Mouse (Mus musculus) cerebellum, adult (tissue): Measurements from ENCODE around the gene Arg2.
A peak's percentile ranks its signal among the peaks of the same experiment; 100 is the strongest.
"Not testable (repeated sequence)": the region's sequence is repeated elsewhere in the genome, so short reads cannot be mapped to it uniquely, and the experiment has no call there.

Experiments
- ATAC-seq: cut with Nextera tagmentation; 2 replicates; pipeline ENCODE4 v1.9.2; 2017; ENCODE audit warnings: mild to moderate bottlenecking, moderate library complexity, mixed read lengths; ENCODE audit not compliant: insufficient number of reproducible peaks, low FRiP score, low TSS enrichment

The Arg2 gene

DNA sequence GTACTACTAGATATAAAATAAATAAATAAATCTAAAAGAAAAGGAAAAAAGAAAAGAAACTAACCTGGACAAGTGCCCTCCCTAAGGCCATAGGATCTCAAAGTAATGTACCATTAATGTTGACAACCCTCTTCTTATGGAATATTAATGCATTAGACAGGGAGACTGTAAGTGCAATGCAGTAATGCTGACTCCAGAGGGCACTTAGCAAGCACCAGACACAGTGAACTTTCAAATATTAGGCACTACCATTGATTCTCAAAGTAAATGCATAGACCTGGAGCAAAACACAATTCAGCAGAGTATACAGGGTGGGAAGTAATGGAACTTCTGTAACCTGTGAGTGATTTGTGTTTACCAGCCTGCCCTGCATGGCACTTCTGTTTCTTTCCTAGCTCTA is 38.6 kb downstream of the Arg2 start:
- ATAC-seq, result no peak

DNA sequence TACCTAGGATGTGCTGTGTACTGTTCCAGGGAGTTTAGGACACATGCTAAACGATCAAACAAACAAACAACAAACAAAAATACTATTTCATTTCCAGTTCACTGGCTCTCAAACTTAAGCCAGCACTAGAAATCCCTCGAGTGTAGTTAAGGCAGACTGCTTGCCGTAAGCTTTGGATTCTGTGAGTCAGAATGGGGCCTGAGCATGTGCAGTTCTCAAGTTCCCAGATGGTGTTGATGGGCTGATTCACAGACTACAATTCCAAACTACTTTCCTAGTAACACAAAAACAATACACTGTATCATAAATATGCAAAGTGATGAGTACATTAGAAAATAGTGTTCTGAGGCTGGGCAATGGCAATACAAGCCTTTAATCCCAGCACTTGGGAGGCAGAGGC is 39.8 kb downstream of the Arg2 start:
- no peak for ATAC-seq

DNA sequence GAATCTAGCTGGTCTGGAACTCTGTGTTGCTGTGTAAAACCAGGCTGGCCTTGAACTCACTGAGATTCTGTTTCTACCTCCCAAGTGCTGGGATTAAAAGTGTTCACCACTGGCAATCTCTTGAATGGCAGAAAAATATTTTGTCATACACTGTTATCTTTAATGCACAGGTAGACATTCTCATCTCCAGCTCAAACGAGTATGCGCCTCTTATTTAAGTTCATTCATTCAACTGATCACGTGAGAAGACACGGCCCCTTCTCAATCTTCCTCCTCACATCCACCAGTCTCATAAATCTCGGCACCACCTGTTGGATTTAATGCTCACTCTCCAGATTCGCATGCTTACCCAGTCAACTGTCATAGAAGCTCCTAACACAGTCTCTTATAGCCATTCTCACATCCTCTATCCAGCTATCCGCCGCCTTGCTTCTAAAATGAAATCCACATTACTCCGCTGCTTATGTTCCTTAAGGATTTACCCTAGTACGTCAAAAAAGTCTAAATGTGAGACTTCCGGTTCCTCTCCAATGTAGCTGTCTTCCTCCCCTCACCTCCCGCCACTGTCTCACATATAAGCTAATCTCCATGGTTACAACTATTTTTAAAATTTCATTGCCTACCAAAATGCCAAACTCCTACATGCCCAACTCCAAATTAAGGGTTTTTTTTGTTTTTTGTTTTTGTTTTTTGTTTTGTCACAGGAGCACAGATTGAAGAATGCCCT is 40.9 kb downstream of the Arg2 start:
- no peak for ATAC-seq

DNA sequence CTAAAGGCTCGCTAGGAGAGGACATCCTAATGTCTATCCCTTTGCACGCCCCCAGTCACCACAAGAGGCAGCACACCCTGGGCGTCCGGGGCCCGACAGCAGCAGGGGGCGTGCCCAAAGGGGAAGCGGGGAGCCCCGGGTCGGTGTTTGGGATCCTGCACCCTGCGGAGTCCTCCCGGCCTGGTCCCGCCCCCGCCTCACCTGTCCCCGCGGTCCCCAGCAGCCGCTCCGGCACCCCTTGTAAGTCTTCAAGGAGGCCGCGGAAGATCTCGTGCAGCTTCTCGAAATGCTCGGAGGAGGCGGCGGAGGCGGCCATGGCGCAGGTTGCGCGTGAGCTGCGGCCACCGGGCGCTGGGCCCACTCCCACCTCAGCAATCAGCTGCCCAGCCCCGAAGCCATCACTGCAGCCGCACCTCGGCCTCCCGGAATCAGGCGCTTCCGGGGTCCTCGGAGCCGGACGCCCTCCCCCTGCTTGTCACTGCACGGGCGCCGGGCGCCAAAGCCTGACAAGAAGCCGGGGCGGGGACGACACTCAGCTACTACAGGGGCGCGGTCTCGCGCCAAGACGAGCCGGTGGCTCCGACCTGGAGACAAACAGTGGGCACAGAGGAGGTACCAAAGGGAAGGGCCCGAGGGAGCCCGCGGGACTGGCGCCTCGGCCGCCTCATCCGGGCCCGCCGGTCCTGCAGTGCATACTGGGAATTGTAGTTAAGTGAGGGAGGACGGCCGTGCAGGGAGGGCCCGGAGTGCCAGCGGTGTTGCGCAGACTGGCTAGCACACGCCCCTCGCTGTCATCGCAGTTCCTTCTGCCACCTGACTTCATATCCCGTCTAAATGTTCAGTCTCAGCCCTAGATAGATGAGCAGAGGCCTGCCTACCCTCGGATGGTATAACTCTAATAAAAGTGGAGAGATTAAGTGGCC is 41.7 kb downstream of the Arg2 start, which contains the start of gene Vti1b:
Gene Vti1b, minus strand, starts transcription at position 649 of the 923 bp plus-strand sequence.
- ATAC-seq, result peak; percentile 99

DNA sequence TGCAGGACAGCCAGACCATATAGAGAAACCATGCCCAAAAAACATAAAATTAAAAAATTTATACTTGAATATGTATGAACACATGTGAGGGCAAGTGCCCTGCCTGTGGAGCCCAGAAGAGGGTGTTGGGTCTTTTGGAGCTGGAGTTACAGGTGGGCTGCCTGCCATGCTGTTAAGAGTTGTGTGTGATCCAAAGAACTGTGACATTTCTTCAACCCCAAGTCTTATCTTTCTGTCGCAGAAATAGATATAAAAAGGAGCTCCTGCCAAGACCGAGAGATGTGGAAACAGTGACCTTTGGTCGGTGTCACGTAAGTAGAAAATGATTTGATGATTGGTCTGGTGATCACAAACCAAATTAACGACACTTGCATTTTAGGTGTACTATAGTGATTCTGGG is 43.1 kb downstream of the Arg2 start:
- ATAC-seq, result no peak

DNA sequence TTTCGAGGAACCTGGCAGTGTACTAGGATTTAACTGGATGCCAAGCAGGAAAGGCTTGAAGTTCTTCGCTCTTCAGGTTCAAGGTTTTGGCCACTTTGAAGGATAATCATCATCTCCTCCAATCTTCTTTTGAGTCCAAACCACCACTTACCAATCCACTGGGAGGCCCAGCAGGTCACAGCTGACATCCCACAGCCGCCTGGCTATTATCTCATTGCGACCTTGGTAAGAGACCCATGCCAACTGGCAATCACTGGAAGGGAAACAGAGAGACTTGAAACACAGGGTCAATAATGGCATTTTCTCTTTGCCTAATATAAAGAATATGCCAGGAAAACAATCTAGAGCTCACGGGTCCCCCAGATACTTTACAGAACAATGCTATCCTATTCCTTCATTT is 45.4 kb downstream of the Arg2 start:
- ATAC-seq, result no peak

DNA sequence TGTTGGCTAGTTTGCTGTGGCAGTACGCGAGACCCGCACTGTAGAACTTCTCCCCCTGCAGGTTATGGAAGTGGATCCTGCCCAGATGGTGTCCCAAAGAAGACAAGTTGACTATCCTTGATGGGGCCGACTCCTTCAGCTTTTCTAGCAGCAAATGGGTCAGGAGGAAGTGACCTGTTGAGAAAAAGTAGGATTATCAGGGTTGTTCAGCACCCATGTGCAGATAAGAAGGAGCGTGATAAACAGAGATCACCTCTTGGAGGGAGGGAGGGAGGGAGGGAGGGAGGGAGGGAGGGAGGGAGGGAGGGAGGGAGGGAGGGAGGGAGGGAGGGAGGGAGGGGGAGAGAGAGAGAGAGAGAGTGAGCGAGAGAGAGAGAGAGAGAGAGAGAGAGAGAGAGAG is 54.6 kb downstream of the Arg2 start:
- ATAC-seq, result not testable (repeated sequence)

DNA sequence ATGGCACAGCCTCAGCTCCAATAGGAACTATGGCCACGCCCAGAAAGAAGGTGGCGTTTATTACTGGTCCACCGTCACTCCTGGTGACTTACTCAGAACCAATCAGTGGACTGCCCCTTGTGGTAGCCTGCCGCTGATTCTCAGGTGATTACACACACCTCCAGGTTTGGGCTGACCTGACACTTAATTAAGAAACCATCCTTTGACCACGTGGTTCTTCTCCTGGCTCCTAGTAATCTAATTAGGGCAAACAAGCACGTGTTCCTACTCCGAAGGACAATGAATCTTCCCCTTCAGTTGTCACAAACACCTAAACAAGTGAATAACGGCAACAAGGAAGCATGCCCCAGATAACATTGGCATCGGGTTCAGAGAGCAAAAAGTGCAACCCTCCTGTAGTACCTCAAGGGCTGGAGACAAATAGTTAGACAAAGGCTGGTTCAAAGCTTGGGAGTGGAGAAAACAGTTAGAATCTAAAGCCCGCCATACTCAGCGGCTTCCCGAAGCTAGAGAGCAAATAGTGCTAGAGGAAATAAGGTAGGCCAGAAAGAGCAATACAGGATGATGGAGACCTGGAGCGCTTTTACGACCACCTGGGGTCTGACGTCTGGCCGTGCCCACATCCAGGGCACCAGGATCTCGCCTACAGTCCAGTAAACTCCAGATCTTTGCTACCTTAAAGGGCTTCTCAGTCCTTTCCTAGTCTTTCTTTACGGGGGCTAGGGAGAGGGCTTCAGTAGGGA is 60.5 kb downstream of the Arg2 start:
- ATAC-seq, result peak; percentile 88

DNA sequence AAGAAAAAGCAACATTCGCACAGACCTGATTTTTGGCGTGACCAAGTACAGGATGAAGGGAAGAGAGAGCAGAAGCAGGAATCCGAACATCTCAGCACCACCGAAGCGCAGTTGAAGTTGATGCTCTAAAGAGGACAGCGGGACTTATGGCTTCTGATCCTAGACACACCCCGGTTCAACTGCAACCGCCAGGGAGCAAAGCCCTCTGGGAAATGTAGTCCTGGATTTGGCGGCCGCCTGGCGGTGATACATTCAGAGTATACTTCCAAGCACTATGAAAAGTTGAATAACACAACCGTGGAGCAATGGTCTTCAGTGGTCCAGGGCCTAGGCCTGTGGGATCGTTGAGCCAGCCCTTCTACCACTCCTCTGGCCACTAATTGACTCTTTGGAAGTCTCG is 61.1 kb downstream of the Arg2 start:
- peak; percentile 92 for ATAC-seq

DNA sequence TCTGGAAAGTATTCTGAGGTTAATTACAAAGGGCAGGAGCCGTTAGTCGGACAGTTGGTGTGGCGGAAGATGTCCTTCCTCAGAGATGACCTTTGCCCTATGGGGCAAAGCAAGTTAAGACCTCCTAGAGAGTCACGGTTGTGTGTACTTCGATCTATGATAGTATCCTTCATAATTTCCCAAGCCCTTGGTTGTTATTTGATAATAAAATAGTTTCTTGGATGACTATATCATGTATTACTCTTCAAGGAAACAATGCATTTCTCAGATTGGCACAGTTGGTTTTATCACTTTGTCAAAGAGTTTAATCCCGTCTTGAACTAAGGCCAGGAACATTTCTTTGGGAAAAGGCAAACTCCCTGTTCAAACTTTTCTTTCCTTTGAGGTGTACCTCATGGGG is 61.6 kb downstream of the Arg2 start, which contains the start of gene Rdh11:
Gene Rdh11, minus strand, starts transcription at position 101 of the 400 bp plus-strand sequence.
- ATAC-seq, result no peak

DNA sequence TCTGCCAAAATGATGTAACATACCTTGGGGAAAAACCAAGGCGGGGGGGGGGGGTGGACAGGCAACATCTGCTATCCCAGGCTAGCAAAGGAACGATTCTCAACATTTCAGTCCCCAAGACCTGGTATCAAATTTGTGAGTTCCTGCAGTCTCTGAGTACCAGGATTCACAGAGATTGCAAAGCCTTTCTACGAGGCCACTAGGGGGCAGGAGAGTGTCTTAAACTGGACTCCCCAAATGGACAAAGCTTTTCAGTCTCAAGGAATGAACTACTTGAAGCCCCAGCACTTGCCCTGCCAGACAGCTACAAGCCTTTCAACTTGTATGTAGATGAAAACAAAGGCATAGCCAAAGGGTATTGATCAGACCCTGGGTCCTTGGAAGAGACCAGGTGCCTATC is 62.9 kb downstream of the Arg2 start:
- ATAC-seq, result no peak

DNA sequence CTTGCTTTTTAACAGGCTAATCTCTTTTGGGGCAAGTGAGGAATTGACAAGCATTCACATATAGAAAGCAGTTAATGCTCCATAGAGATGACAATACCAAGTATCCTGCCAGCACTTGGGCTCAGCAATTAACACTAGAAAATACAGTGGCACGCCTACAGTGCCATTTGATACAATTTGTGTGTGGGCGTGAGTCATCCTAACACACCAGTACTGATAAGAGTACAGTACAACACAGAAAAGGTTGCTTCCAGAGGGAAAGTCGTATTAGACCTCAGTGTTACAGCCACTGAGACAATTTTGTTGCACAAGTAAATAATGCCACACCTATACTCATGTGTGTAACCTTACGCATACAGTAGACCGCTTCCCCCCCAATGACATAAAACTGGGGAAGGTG is 66.5 kb downstream of the Arg2 start:
- no peak for ATAC-seq

DNA sequence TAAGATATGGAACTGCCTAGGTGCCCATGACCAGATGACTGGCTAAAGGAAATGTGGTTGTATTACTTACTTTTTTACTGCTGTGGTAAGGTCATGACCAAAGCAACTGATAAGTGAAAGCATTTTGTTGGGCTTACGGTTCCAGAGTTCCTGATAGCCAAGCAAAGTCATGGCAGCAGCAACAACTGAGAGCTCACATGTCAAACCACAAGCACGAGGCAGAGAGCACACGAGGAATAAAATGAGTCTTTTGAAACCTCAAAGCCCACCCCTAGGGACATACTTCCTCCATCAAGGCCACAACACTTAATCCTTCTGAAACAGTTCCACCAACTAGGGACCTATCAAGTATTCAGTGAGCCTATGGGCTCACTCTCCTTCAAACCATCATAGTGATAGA is 71.3 kb downstream of the Arg2 start:
- no peak for ATAC-seq
